Mouse (Mus musculus): Measurements from ENCODE around the gene Reep1. TPM values are rescaled to one million over a fixed set of nuclear protein-coding genes. Genes with fewer than 3 reads are reported as not detected.

The Reep1 gene
- polyA plus RNA-seq, 1 experiment from 2014 or later = 15.8 TPM

GRCm38 (mm10) chr6:71738611-71739010 lies 31.2 kb downstream of the Reep1 start:
- Histone ChIP-seq H3K27ac (no peak overlapping the region), H3K4me2 (no peak overlapping the region), H3K27me3 (replicated peaks) (no peaks in the 10 kb centered on the region), H3K4me1 (0 out of 2 replicates have a peak, but pooled peaks cover 9% of the 10 kb centered on the region), H3K4me3 (replicated peaks) (no peak overlapping the region), H3K9me3 (no peaks in the 10 kb centered on the region), H3K9ac (no peak overlapping the region), H3K36me3 (no peaks in the 10 kb centered on the region)
- no peak for ATAC-seq (ENCODE audit: insufficient read depth, low FRiP score, low read depth)
- WGBS = 68% methylated on average over 4 of the region's 4 CpGs

GRCm38 (mm10) chr6:71740921-71741320 lies 33.6 kb downstream of the Reep1 start:
- Histone ChIP-seq H3K4me2 (no peak overlapping the region), H3K4me1 (0 out of 2 replicates have a peak, but pooled peaks cover 6% of the 10 kb centered on the region), H3K36me3 (no peaks in the 10 kb centered on the region), H3K4me3 (replicated peaks) (no peak overlapping the region), H3K27me3 (replicated peaks) (no peaks in the 10 kb centered on the region), H3K9me3 (no peaks in the 10 kb centered on the region), H3K27ac (no peak overlapping the region), H3K9ac (no peak overlapping the region)
- WGBS = 42% methylated on average over 13 of the region's 13 CpGs
- no peak for ATAC-seq (ENCODE audit: insufficient read depth, low FRiP score, low read depth)

DNA sequence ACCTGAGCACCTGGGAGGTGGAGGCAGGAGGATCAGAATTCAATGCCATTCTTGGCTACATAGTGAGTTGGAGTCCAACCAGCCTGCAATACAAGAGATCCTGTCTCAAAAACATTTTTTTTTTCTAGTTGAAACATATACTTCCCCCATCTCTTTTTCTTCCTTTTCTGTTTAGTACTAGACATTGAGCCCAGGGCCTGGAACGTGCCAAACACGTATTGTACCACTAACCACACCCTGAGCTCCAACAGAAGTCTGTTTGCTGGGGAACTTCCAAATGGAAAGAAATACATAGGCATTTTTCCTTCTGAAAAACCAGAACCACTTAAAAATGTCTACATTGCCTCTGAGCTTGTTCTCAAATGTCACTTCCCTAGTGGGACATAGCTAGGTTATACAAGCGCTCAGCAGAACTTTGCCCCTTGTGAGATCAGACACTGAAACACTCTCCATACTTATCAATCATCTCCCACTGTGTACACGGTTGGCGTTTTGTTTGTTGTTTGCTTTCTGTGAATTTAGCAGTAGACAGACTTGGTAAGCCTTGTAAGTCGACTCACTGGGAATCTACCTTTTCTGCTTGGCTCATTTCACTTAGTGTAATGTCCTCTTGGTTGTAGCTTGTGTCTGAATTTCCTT lies 34.8 kb downstream of the Reep1 start:
- no peak overlapping the region for H3K4me3 ChIP-seq (replicated peaks)
- H3K27ac ChIP-seq = no peak overlapping the region
- WGBS = 55% methylated on average over 6 of the region's 6 CpGs
- H3K9me3 ChIP-seq = no peaks in the 10 kb centered on the region
- H3K4me1 ChIP-seq = 0 out of 2 replicates have a peak, but pooled peaks cover 6% of the 10 kb centered on the region
- no peaks in the 10 kb centered on the region for H3K27me3 ChIP-seq (replicated peaks)
- no peaks in the 10 kb centered on the region for H3K36me3 ChIP-seq
- no peak for ATAC-seq (ENCODE audit: insufficient read depth, low FRiP score, low read depth)
- no peak overlapping the region for H3K4me2 ChIP-seq
- H3K9ac ChIP-seq = no peak overlapping the region

DNA sequence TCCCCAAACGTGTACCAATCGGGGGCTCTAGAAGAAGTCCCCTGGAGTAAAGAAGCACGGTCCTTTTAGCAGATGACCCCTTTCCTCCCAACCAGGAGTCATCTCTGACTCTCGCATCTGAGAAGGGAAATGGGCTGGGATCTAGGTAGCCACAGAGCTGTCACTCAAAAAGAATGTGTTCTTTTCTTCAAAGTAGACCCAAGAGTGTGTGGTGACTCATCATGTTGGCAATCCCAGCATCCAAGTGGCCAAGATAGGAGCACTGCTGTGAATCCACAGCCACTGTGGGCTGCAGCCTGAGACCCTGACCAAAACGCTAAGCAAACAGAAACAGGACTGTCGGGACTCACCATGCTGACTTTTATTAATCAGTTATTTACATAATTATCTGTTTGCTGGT lies 37.6 kb downstream of the Reep1 start:
- WGBS = 82% methylated on average over 6 of the region's 6 CpGs

GRCm38 (mm10) chr6:71745482-71746234 lies 38.3 kb downstream of the Reep1 start:
- Histone ChIP-seq H3K27me3 (replicated peaks) (no peaks in the 10 kb centered on the region), H3K9me3 (no peaks in the 10 kb centered on the region), H3K9ac (no peak overlapping the region), H3K4me2 (no peak overlapping the region), H3K27ac (no peak overlapping the region), H3K4me3 (replicated peaks) (no peak overlapping the region), H3K36me3 (no peaks in the 10 kb centered on the region), H3K4me1 (0 out of 2 replicates have a peak, but pooled peaks cover 5% of the 10 kb centered on the region)
- WGBS = 84% methylated on average over 9 of the region's 9 CpGs
- no peak for ATAC-seq (ENCODE audit: insufficient read depth, low FRiP score, low read depth)

More for the DNA sequence above, 37.6 kb downstream of the Reep1 start:
- 0 out of 2 replicates have a peak, but pooled peaks cover 6% of the 10 kb centered on the region for H3K4me1 ChIP-seq
- H3K4me2 ChIP-seq = no peak overlapping the region
- H3K27ac ChIP-seq = no peak overlapping the region
- no peaks in the 10 kb centered on the region for H3K36me3 ChIP-seq
- H3K9ac ChIP-seq = no peak overlapping the region
- H3K27me3 ChIP-seq (replicated peaks) = no peaks in the 10 kb centered on the region
- ATAC-seq (ENCODE audit: insufficient read depth, low FRiP score, low read depth) = no peak
- H3K4me3 ChIP-seq (replicated peaks) = no peak overlapping the region
- H3K9me3 ChIP-seq = no peaks in the 10 kb centered on the region

GRCm38 (mm10) chr6:71746246-71746645 lies 38.9 kb downstream of the Reep1 start:
- H3K36me3 ChIP-seq = no peaks in the 10 kb centered on the region
- whole genome bisulfite sequencing = 38% methylated on average over 1 of the region's 1 CpGs
- H3K4me2 ChIP-seq = no peak overlapping the region
- no peaks in the 10 kb centered on the region for H3K27me3 ChIP-seq (replicated peaks)
- H3K27ac ChIP-seq = no peak overlapping the region
- no peak for ATAC-seq (ENCODE audit: insufficient read depth, low FRiP score, low read depth)
- H3K4me1 ChIP-seq = no peaks in the 10 kb centered on the region
- H3K9me3 ChIP-seq = no peaks in the 10 kb centered on the region
- no peak overlapping the region for H3K4me3 ChIP-seq (replicated peaks)
- H3K9ac ChIP-seq = no peak overlapping the region

DNA sequence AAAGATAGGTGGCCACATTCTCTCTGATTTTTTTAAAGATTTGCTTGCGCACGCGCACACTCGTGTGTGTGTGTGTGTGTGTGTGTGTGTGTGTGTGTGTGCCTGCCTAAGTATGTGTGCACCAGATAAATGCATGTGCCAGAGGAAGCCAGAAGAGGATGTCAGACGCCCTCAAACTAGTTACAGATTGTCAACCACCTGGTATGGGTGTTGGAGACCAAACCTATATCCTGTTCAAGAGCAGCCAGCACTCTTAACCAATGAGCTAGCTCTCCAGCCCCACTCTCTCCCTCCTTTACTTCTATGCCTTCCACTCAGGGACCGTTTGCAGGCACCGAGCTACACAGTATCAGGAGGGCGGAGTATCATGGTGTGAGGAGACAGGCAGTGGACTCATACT lies 39.5 kb downstream of the Reep1 start:
- no peaks in the 10 kb centered on the region for H3K36me3 ChIP-seq
- H3K27ac ChIP-seq = no peak overlapping the region
- no peak overlapping the region for H3K4me3 ChIP-seq (replicated peaks)
- WGBS = 79% methylated on average over 8 of the region's 8 CpGs
- no peak for ATAC-seq (ENCODE audit: insufficient read depth, low FRiP score, low read depth)
- H3K4me1 ChIP-seq = no peaks in the 10 kb centered on the region
- H3K4me2 ChIP-seq = no peak overlapping the region
- no peaks in the 10 kb centered on the region for H3K9me3 ChIP-seq
- no peaks in the 10 kb centered on the region for H3K27me3 ChIP-seq (replicated peaks)
- no peak overlapping the region for H3K9ac ChIP-seq

DNA sequence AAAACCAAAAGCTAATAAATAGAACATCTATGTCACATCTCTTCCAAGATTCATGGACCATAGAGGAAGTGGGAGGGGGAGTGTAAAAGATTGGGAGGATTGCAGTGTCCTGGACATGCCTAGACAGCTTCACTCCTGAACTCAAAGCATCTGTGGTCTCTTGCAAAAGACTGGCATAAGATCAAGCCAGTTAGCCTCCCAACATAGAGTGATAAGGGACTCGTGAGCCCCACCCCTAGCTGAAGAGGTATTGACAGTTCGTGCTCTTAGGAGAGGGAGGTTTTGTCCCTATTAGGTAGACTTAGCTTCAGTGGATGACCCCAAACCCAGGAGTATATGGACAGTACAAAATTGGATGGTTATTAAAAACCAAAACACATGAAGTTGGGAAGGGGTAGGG lies 44.2 kb downstream of the Reep1 start:
- Histone ChIP-seq H3K9me3 (no peaks in the 10 kb centered on the region), H3K27ac (no peak overlapping the region), H3K4me3 (replicated peaks) (no peak overlapping the region), H3K4me1 (peaks cover 5% of the 10 kb centered on the region; the same call in 1 of the 2 replicates), H3K27me3 (replicated peaks) (no peaks in the 10 kb centered on the region), H3K4me2 (no peak overlapping the region), H3K36me3 (no peaks in the 10 kb centered on the region), H3K9ac (no peak overlapping the region)
- 77% methylated on average over 2 of the region's 2 CpGs for WGBS
- ATAC-seq (ENCODE audit: insufficient read depth, low FRiP score, low read depth) = no peak

DNA sequence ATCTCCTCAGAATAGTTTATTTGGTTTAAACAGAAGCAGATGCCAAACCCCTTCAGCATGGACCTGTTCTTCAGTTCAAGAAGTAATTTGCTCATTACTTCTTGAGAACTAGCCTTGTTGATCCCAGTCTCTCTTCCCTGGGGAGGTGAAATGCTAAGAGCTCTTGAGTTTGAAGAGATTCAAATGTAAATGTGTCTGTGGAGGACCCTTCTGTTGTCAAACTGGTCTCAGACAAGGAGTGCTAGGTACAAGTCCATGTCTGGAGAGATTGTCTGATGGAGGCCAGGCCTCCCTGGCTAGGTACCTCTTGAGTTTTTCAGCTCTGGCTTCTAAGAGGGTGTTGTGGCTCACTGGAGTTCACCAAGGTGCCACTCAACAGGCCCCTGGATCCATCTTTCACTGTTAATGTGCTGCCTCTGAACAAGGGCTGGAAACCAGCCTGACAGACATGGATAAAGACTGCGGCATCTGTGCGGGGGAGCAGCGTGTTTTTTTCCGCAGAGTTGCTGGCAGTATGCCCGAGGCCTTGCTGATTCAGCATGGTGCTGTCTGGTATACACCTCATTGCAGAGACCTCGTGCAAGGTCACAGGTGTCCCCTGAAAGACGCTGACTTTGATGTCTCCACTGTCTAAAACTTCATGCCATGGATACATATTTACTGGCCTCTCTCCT lies 45.6 kb downstream of the Reep1 start:
- Histone ChIP-seq H3K4me1 (peaks cover 15% of the 10 kb centered on the region), H3K27ac (no peak overlapping the region), H3K36me3 (no peaks in the 10 kb centered on the region), H3K4me3 (replicated peaks) (no peak overlapping the region), H3K9ac (no peak overlapping the region), H3K4me2 (no peak overlapping the region), H3K27me3 (replicated peaks) (no peaks in the 10 kb centered on the region), H3K9me3 (no peaks in the 10 kb centered on the region)
- WGBS = 59% methylated on average over 7 of the region's 7 CpGs
- ATAC-seq (ENCODE audit: insufficient read depth, low FRiP score, low read depth) = no peak

GRCm38 (mm10) chr6:71757039-71757894 lies 49.9 kb downstream of the Reep1 start:
- Histone ChIP-seq H3K9me3 (no peaks in the 10 kb centered on the region), H3K27ac (0 out of 2 replicates have a peak overlapping the region, but pooled peaks have one; percentile 35), H3K4me1 (peaks cover 15% of the 10 kb centered on the region), H3K36me3 (no peaks in the 10 kb centered on the region), H3K4me2 (0 out of 2 replicates have a peak overlapping the region, but pooled peaks have one; percentile 3), H3K27me3 (replicated peaks) (no peaks in the 10 kb centered on the region), H3K9ac (no peak overlapping the region), H3K4me3 (replicated peaks) (no peak overlapping the region)
- ATAC-seq (ENCODE audit: insufficient read depth, low FRiP score, low read depth) = peak; percentile 81; the same call in 1 of the 2 replicates
- WGBS = 26% methylated on average over 10 of the region's 10 CpGs

- H3K4me1 ChIP-seq = peaks cover 12% of the 10 kb centered on the region
- WGBS = 82% methylated on average over 4 of the region's 4 CpGs
- H3K27me3 ChIP-seq (replicated peaks) = no peaks in the 10 kb centered on the region
- ATAC-seq (ENCODE audit: insufficient read depth, low FRiP score, low read depth) = no peak
- H3K4me3 ChIP-seq (replicated peaks) = no peak overlapping the region
- no peaks in the 10 kb centered on the region for H3K9me3 ChIP-seq
- no peaks in the 10 kb centered on the region for H3K36me3 ChIP-seq
- no peak overlapping the region for H3K27ac ChIP-seq
- H3K9ac ChIP-seq = no peak overlapping the region
- H3K4me2 ChIP-seq = no peak overlapping the region
These were observed 51.4 kb downstream of the Reep1 start for GRCm38 (mm10) chr6:71758780-71759179.

Measured in stomach, embryonic 15.5 days (tissue).